Mouse (Mus musculus) spleen, adult 2 months (tissue): ENCODE data around the gene Gmfg. TPM values are rescaled to one million over a fixed set of nuclear protein-coding genes. Genes with fewer than 3 reads are reported as not detected.

ENCODE experiments used
- DNase-seq, 2 experiments: peaks; one replicate each; pipeline versions ENCODE4 v3.0.0 to v3.0.0-alpha.2; 2012 to 2021; ENCODE audit warnings: low spot score in 2 of 2, low read depth in 1 of 2
- H3K27ac ChIP-seq: fragments of 200-500 bp; 2 replicates; pipeline ENCODE4 v1.5.1; 2012; ENCODE audit warnings: low read length, inconsistent platforms; ENCODE audit not compliant: insufficient read depth
- H3K27me3 ChIP-seq: fragments of 200-500 bp; 2 replicates; pipeline ENCODE4 v1.6.1; 2012; ENCODE audit warnings: mild to moderate bottlenecking, moderate library complexity, low read length, inconsistent platforms; ENCODE audit not compliant: control insufficient read depth, insufficient read depth
- H3K36me3 ChIP-seq: fragments of 200-500 bp; 2 replicates; pipeline ENCODE4 v1.6.1; 2012; ENCODE audit warnings: mild to moderate bottlenecking, low read length, inconsistent platforms; ENCODE audit not compliant: control insufficient read depth, insufficient read depth
- H3K4me1 ChIP-seq: fragments of 200-500 bp; 2 replicates; pipeline ENCODE4 v1.6.1; 2011; ENCODE audit warnings: inconsistent platforms; ENCODE audit not compliant: control insufficient read depth, insufficient read depth, insufficient read length
- H3K4me3 ChIP-seq: fragments of 200-500 bp; 2 replicates; pipeline ENCODE4 v1.5.1; 2011; ENCODE audit warnings: mild to moderate bottlenecking, inconsistent platforms; ENCODE audit not compliant: insufficient read depth, insufficient read length; ENCODE audit errors: extremely low read depth
- CTCF ChIP-seq: fragments of 200-500 bp; IDR thresholded peaks from 2 replicates; pipeline ENCODE4 v1.5.1; 2011; ENCODE audit warnings: mild to moderate bottlenecking, inconsistent platforms; ENCODE audit not compliant: insufficient read depth, insufficient read length, insufficient replicate concordance; ENCODE audit errors: extremely low read depth
- POLR2A ChIP-seq: fragments of 200-500 bp; IDR thresholded peaks from 2 replicates; pipeline ENCODE4 v1.6.1; 2011; ENCODE audit warnings: low read depth, low read length, inconsistent platforms
- WGBS: fragments of 180-500 bp; shearing (Covaris S2); methylation state at CpG from one replicate; pipeline ENCODE4 v1.1.7; 2018; 5-methylcytosine and 5-hydroxymethylcytosine counted together
- polyA plus RNA-seq: library from polyadenylated mRNA; depleted of rRNA; stranded (reverse); fragments of >200 nt; gene quantifications from 2 replicates; pipeline ENCODE4 v1.2.3, GENCODE M21; 2012

The Gmfg gene
- polyA plus RNA-seq, 1 experiment: 46.2 TPM

DNA sequence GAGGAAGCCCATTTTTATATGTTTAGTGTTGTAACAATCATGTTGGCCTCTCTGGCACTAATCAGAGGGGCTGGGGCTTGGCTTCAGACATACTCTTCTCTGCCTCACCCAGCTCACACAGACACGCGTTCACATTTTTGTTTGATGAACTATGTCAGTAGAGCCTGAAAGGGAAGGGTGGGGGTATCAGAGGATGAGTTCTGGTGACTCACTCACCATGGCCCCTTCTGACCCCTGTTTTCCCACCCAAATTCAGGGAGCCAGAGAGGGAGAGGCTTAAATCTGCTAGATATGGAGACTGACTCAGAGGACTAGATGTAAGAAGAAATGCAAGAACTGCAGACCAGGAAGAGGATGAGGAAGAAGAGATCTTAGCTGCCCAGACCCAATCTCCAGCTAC, 17.8 kb upstream of the Gmfg start:
- 94% methylated on average over 2 of the region's 2 CpGs for WGBS

DNA sequence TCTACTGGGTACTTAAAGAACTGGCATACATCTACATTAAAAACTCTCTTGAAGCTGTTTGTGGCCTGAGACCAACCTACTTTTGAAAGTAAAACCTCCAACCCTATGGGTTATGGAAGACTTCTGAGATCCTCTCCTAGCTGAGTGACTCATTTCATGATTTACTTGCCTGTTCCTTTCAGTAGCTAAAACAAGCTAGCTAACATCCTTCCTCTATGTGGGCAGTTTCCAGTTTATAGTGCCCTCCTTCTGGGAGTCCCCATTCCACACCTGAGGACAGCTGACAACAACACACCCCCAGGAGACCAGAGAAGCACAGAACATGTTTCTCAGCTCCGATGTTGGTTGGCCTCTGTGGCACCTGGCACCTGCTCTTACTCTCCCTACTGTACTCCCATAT, 14.2 kb upstream of the Gmfg start:
- 89% methylated on average over 1 of the region's 1 CpGs for WGBS
- H3K4me1 ChIP-seq: no peaks in the 10 kb centered on the region
- no peak overlapping the region for H3K27ac ChIP-seq
- H3K36me3 ChIP-seq: peaks cover 11% of the 10 kb centered on the region
- no peak for TF ChIP-seq POLR2A
- no peak for TF ChIP-seq CTCF
- no peaks in the 10 kb centered on the region for H3K27me3 ChIP-seq
- H3K4me3 ChIP-seq: no peak overlapping the region
- no peak for DNase-seq

More for the DNA sequence above, 17.8 kb upstream of the Gmfg start:
- Histone ChIP-seq H3K36me3 (peaks cover 12% of the 10 kb centered on the region), H3K27ac (no peak overlapping the region), H3K27me3 (no peaks in the 10 kb centered on the region), H3K4me3 (no peak overlapping the region), H3K4me1 (no peaks in the 10 kb centered on the region)
- no peak for TF ChIP-seq CTCF
- no peak for TF ChIP-seq POLR2A
- no peak for DNase-seq

DNA sequence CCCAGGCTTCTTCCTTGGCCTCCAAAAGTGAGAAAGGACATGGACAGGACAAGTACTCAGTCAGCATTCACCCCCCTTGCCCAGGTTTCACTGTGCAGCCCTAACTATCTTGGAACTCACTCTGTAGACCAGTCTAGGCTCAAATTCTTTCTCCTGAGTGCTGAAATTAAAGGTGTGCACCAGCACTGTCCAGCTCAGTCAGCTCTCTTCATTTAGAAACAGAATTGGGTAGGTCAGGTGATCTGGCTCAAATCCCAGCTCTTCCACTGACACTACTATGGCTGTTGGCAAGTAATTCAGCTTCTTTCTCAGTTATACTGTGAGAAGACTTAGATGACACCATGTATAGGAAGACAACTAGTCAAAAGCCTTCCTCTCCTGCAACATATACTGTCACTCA, 9.5 kb upstream of the Gmfg start:
- TF ChIP-seq POLR2A (no peak), CTCF (no peak)
- H3K27ac ChIP-seq: no peak overlapping the region
- no peaks in the 10 kb centered on the region for H3K27me3 ChIP-seq
- peaks cover 5% of the 10 kb centered on the region for H3K4me1 ChIP-seq
- H3K36me3 ChIP-seq: peaks cover 8% of the 10 kb centered on the region
- no peak for DNase-seq
- no peak overlapping the region for H3K4me3 ChIP-seq

DNA sequence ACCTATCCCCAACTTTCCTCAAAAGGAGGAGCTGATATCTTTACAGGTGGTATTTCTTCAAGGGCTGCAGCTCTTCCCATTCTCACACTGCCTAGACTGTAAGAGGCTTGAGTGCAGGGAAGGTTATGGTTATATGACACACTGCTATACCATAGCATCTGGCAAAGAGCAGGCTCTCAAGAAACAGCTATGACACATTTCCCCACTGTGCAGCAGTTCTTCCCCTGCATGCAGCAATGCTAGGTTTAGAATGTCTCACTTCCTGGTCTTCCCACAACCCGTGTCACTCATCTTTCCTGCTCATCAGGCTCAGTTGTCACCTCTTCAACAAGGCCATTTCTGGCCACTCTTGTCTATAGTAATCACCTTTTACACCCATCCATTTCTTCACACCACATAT, 6.7 kb upstream of the Gmfg start:
- WGBS: 16% methylated on average over 1 of the region's 1 CpGs
- Histone ChIP-seq H3K36me3 (peaks cover 1% of the 10 kb centered on the region; the same call in 1 of the 2 replicates), H3K27me3 (no peaks in the 10 kb centered on the region), H3K27ac (no peak overlapping the region), H3K4me3 (no peak overlapping the region), H3K4me1 (peaks cover 12% of the 10 kb centered on the region)
- TF ChIP-seq CTCF: no peak
- no peak for TF ChIP-seq POLR2A
- DNase-seq: no peak

DNA sequence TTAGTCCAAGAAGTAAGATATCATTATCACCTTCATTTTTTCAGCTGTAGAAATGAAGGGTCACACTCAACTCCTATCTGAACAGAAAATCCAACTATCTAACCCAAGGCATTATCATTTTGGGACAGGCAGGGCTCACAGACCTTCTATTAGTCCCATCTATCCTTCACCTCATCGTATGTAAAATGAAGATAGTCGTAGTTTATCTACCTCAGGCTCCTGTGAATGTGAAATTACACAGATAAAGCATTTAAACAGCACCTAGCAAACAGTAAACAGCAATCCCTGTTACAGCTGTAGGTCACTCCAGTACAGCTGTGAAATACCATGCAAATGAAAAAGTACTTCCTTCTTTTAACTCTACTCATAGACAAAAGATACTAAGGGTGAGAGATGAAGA, 5.0 kb upstream of the Gmfg start:
- no peak overlapping the region for H3K4me3 ChIP-seq
- no peak for TF ChIP-seq POLR2A
- no peak for TF ChIP-seq CTCF
- H3K4me1 ChIP-seq: peaks cover 14% of the 10 kb centered on the region
- no peak for DNase-seq
- no peaks in the 10 kb centered on the region for H3K27me3 ChIP-seq
- 86% methylated on average over 2 of the region's 2 CpGs for WGBS
- peaks cover 1% of the 10 kb centered on the region; the same call in 1 of the 2 replicates for H3K36me3 ChIP-seq
- H3K27ac ChIP-seq: no peak overlapping the region

DNA sequence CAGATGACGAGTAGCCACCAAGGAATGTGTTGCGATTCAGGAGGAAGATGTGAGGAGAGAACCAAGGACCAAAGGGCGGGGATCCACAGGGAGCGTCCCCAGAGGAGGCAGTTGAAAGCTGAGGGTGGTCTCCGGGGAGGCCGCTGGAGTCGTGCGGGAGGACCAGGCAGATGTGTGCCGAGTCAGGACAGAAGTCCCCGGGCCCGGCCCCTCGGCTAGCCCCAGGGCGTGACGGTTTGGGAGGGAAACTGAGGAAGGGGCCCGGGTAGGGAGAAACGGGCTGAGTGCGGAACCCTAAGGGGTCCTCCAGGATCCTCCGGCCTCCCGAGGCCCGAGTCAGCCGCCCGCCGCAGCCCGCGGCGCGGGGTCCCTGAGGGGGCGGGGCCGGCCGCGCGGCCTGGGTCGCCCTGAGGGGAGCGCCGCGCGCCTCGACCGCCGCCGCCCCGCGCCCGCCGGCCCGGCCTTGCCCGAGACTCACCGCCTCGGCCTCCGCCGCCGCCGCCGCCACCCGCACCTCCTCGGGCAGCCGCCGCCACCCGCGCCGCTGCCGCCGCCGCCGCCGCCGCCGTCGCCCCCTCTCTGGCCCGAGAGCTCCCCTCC, 1.5 kb upstream of the Gmfg start:
- Histone ChIP-seq H3K27me3 (no peaks in the 10 kb centered on the region), H3K36me3 (peaks cover 1% of the 10 kb centered on the region; the same call in 1 of the 2 replicates), H3K4me3 (peak overlapping the region; percentile 67), H3K27ac (peak overlapping the region; percentile 14; the same call in 1 of the 2 replicates), H3K4me1 (peaks cover 13% of the 10 kb centered on the region)
- DNase-seq: peak in 1 of 2 experiments; percentile 29
- WGBS: 6% methylated on average over 35 of the region's 70 CpGs
- TF ChIP-seq POLR2A (no peak), CTCF (no peak)

DNA sequence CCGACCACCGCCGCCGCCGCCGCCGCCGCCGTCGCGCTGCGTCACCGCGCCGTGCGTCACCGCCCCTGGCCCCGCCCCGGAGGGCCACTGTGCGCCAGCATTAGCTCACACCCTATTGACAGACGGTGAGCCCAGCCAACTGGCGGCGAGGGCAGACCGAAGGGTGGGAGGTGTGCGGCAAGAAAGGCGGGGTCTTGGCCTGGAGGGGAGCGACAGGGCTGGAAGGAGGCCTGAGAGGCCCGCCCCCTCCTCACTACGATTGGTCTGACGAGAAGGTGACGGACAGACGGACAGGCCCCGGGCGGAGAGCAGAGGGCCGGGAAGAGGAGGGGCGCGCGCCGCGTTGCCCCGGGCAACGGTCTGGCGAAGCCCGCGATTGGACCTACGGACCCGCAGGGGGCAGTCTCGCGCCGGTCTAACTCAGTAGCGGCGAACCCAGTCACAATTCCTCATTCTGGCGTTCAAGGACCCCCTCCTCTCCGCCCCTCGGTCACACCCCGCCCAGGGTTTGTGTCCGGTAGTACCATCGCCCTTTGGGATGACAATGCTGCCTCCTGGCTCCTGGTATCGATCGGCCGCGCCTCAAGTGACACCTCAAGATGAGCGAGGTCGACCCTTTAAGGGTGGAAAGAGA, 859 bp upstream of the Gmfg start:
- 1% methylated on average over 63 of the region's 64 CpGs for WGBS
- H3K36me3 ChIP-seq: peaks cover 1% of the 10 kb centered on the region; the same call in 1 of the 2 replicates
- H3K27ac ChIP-seq: peak overlapping the region; percentile 92
- TF ChIP-seq POLR2A (no peak), CTCF (peak; percentile 65)
- peak; percentile 99 to 100 for DNase-seq
- no peaks in the 10 kb centered on the region for H3K27me3 ChIP-seq
- H3K4me1 ChIP-seq: peaks cover 13% of the 10 kb centered on the region
- H3K4me3 ChIP-seq: peak overlapping the region; percentile 75
